Mouse (Mus musculus) kidney, embryonic 15.5 days (tissue): ENCODE measurements around the gene Ttll5. TPM values are rescaled to one million over a fixed set of nuclear protein-coding genes. Genes with fewer than 3 reads are reported as not detected.
A peak's percentile ranks its signal among the peaks of the same experiment; 100 is the strongest.

Source experiments
- ATAC-seq: fragments of 200-750 bp; cut with Nextera tagmentation; replicated peaks from 2 replicates; pipeline ENCODE4 v1.8.0; 2017; ENCODE audit warnings: moderate TSS enrichment; ENCODE audit not compliant: low FRiP score
- H3K27ac ChIP-seq: fragments of 300-500 bp; sonication (generic); 2 replicates; pipeline ENCODE4 v1.5.1; 2015; ENCODE audit warnings: mild to moderate bottlenecking, inconsistent platforms
- H3K27me3 ChIP-seq: fragments of 300-500 bp; sonication (generic); 2 replicates; pipeline ENCODE4 v1.6.1; 2015; ENCODE audit warnings: inconsistent platforms
- H3K36me3 ChIP-seq: fragments of 300-500 bp; sonication (generic); 2 replicates; pipeline ENCODE4 v1.6.1; 2015; ENCODE audit warnings: inconsistent platforms
- H3K4me1 ChIP-seq: fragments of 300-500 bp; sonication (generic); 2 replicates; pipeline ENCODE4 v1.6.1; 2015; ENCODE audit warnings: inconsistent platforms
- H3K4me2 ChIP-seq: fragments of 300-500 bp; sonication (generic); 2 replicates; pipeline ENCODE4 v1.6.1; 2015; ENCODE audit warnings: moderate library complexity, mild to moderate bottlenecking, inconsistent platforms
- H3K4me3 ChIP-seq: fragments of 300-500 bp; sonication (generic); replicated peaks from 2 replicates; pipeline ENCODE4 v1.5.1; 2015; ENCODE audit warnings: mild to moderate bottlenecking, inconsistent platforms
- H3K9ac ChIP-seq: fragments of 300-500 bp; sonication (generic); 2 replicates; pipeline ENCODE4 v1.6.1; 2015; ENCODE audit warnings: mild to moderate bottlenecking, inconsistent platforms
- H3K9me3 ChIP-seq: fragments of 300-500 bp; sonication (generic); replicated peaks from 2 replicates; pipeline ENCODE4 v1.6.1; 2016; ENCODE audit warnings: inconsistent platforms
- WGBS: fragments of 180-500 bp; shearing (Covaris S2); methylation state at CpG from one replicate; pipeline ENCODE4 v1.1.7; 2015; ENCODE audit warnings: mixed read lengths; 5-methylcytosine and 5-hydroxymethylcytosine counted together
- polyA plus RNA-seq: library from polyadenylated mRNA; unstranded; fragments of >200 nt; fragmentation: Nextera tagmentation; extraction: Ambion mirVana; gene quantifications from 2 replicates; pipeline ENCODE4 v1.2.1, GENCODE M21; 2015

The Ttll5 gene
- polyA plus RNA-seq, 1 experiment from 2014 or later, result 13.0 TPM

DNA sequence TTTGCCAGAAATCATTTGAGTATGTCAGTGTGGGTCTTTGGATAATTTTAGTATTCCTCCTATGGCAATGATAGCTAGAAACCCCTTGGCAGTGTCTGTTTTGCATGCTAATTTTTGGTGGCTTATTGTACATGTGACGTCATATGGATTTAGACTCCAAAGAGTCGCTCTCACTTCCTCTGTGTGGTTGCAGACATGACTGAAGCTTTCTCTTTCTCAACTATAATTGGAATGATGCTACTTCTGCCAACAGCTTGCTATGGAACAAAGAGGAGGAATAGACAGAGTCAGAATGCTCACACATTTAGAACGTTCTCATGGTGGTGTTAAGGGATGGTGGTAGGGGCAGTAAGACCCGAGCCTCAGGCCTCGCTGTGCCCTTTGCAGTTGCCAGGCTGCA, 155.5 kb downstream of the Ttll5 start:
- 80% methylated on average over 5 of the region's 5 CpGs for WGBS
- ATAC-seq, result no peak
- Histone ChIP-seq H3K36me3 (peaks cover 6% of the 10 kb centered on the region; the same call in 1 of the 2 replicates), H3K4me3 (no peak overlapping the region), H3K27ac (no peak overlapping the region), H3K9me3 (no peaks in the 10 kb centered on the region), H3K4me2 (no peak overlapping the region), H3K4me1 (0 out of 2 replicates have a peak, but pooled peaks cover under 1% of the 10 kb centered on the region), H3K9ac (no peak overlapping the region), H3K27me3 (no peaks in the 10 kb centered on the region)

DNA sequence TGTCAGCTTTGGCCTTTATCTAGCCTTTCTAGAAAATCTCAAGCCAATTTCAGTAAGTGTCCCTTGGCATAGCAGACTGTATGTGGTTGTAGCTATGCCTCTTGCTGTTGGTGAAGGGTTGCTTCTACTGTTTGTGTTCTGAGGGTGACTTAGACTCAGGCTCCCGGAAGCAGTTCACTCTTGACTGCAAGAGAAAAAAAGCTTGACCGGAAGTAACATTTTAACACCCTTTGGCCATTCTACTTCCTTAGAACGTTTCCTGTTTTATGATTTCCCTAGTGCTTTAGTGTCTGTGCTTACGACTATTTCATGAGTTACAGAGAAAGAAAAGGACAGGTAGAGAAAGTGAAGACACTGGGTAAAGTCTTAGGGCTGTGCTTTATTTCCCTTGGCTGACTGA, 161.1 kb downstream of the Ttll5 start:
- Histone ChIP-seq H3K27me3 (no peaks in the 10 kb centered on the region), H3K4me2 (no peak overlapping the region), H3K27ac (peak overlapping the region; percentile 70; the same call in 1 of the 2 replicates), H3K4me3 (no peak overlapping the region), H3K9ac (no peak overlapping the region), H3K4me1 (peaks cover 25% of the 10 kb centered on the region), H3K9me3 (no peaks in the 10 kb centered on the region), H3K36me3 (no peaks in the 10 kb centered on the region)
- WGBS, result 43% methylated on average over 4 of the region's 4 CpGs
- no peak for ATAC-seq

DNA sequence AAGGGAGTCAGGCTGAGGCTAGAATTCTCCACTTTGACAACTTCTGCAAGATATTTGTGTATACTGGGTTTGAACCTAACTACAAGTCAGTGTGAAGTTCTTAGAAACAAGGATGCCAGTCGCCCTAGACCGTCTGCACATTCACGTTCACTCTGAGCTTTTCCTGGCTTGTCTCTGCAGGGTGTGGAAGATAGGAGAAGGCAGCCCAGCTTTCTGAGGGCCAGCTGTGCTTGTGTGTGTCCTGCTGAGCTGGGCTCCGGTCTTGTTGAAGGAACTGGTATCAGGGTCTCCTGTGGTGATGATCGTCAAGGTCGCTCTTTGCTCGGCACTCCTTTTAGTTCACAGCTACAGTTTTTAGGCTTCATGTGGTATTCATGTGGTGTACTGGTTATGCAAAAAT, 161.6 kb downstream of the Ttll5 start:
- no peaks in the 10 kb centered on the region for H3K36me3 ChIP-seq
- no peak overlapping the region for H3K4me3 ChIP-seq
- H3K27me3 ChIP-seq, result no peaks in the 10 kb centered on the region
- H3K27ac ChIP-seq, result peak overlapping the region; percentile 70; the same call in 1 of the 2 replicates
- 63% methylated on average over 7 of the region's 7 CpGs for WGBS
- peaks cover 25% of the 10 kb centered on the region for H3K4me1 ChIP-seq
- H3K4me2 ChIP-seq, result no peak overlapping the region
- no peak for ATAC-seq
- no peaks in the 10 kb centered on the region for H3K9me3 ChIP-seq
- H3K9ac ChIP-seq, result no peak overlapping the region

DNA sequence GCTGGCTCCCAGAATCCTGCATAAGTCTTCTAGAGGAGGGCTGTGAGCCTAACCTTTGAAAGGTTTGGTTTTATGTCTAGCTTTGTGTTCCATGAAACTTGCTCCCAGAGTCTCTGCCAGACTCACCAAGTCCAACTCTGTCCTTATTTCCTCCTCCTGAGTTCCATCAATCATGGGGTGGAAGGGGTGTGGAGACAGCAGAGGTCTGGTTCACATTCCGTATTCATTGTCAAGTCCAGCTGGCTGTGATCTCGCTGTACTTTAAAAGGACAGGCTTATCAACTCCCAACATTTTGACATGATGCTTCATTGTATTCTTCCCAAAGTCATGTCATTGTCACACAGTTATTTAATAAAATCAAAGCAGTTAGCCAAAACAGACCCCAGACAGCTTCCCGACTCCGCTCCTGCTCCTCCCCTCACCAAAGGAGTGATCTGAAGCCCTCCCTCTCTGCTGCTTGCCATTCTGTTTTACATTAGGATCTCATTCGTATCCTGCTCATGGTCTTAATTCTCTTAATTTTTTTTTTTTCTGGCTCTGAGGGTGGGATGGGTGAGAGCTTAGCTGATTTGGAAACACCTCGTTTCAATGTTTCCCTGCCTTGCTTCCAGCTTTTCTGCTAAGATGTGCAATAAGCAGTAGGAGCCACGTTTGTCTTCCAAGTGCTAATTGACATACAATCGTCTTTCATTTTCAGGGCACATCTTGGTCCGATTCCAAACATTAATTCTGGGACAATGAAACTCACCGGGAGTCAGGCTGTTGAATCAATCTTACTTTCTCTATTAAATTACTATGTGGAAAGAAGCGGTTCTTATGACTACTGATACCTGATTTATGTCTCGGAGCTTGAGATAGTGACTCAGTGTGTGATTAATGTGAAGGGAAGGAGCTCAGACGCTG, 162.3 kb downstream of the Ttll5 start:
- Histone ChIP-seq H3K9ac (no peak overlapping the region), H3K27ac (peak overlapping the region; percentile 70), H3K9me3 (no peaks in the 10 kb centered on the region), H3K4me2 (peak overlapping the region; percentile 12; the same call in 1 of the 2 replicates), H3K4me1 (peaks cover 25% of the 10 kb centered on the region), H3K36me3 (no peaks in the 10 kb centered on the region), H3K4me3 (no peak overlapping the region), H3K27me3 (no peaks in the 10 kb centered on the region)
- WGBS, result 32% methylated on average over 13 of the region's 13 CpGs
- ATAC-seq, result no peak

DNA sequence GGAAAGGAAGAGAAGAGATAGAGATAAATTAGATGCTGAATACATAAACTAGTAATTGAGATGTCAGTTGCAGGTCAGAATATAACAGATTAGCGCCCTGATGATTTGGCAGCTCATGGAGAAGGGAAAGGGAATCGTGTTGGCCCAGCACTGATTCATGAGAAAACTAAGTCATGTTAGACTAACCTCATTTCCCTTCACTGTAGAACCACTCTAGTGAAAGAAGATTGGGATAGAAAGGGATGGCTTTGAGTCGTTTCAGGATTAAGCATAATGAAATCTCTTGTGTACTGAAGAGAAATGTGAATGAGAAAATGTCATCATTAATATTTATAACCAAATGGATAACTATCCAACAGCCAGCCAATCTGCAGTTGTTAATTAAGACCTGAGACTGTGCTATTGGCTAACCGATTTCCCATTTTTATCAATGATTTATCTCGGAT, 163.0 kb downstream of the Ttll5 start:
- Histone ChIP-seq H3K4me3 (no peak overlapping the region), H3K27ac (no peak overlapping the region), H3K36me3 (no peaks in the 10 kb centered on the region), H3K27me3 (no peaks in the 10 kb centered on the region), H3K9ac (no peak overlapping the region), H3K9me3 (no peaks in the 10 kb centered on the region), H3K4me1 (peaks cover 27% of the 10 kb centered on the region), H3K4me2 (no peak overlapping the region)
- ATAC-seq, result no peak
- WGBS, result 73% methylated on average over 5 of the region's 5 CpGs

DNA sequence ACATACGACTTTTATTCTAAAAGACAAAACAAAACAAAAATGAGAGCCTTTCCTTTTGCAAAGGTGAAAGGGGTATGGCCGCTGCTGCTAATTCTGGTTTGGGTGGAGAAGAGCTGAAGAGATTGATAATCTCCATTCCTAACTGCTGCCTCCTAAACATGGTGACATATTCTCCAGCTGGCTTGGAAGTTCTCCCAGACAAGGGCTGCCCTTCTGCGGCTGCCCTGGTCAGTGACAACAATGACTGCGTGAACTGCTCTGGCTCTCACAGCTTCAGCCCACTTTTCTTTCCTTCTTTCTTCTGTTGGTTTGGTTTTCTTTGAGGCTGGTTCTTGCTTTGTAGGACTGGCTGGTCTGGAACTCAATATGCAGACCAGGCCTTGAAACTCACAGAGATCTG, 163.7 kb downstream of the Ttll5 start:
- H3K27ac ChIP-seq, result no peak overlapping the region
- no peak for ATAC-seq

DNA sequence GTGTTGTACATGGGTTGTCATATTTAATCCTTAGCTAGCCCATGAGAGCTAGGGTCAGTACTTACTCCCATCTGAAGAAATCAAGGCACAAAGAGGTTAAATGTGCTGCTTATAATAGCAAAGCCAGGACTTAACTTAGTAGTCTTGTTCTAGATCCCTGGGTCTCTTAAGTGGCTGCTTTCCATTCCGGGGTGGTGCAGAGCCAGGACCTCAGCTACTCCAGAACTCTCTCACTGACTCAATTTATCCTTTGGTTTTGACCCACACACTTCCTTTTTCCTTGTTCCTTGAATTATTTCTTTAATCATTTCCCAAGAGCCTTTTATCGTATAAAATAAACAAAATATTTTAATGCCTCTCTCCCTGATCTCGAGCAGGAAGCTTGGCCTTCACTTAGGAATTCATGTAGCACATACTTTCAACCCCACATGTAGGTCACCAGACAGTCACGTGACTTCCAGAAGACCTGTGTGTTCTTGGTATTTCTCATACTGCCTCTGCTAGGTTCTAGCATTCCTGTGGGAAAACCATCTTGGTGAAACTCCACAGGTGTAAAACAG, 164.4 kb downstream of the Ttll5 start:
- H3K4me2 ChIP-seq, result no peak overlapping the region
- no peak overlapping the region for H3K4me3 ChIP-seq
- no peak overlapping the region for H3K27ac ChIP-seq
- no peak for ATAC-seq
- H3K9ac ChIP-seq, result no peak overlapping the region
- H3K27me3 ChIP-seq, result no peaks in the 10 kb centered on the region
- no peaks in the 10 kb centered on the region for H3K36me3 ChIP-seq
- H3K9me3 ChIP-seq, result no peaks in the 10 kb centered on the region
- WGBS, result 63% methylated on average over 4 of the region's 4 CpGs
- H3K4me1 ChIP-seq, result peaks cover 30% of the 10 kb centered on the region

More for the DNA sequence above, 163.7 kb downstream of the Ttll5 start:
- 85% methylated on average over 4 of the region's 4 CpGs for WGBS
- Histone ChIP-seq H3K27me3 (no peaks in the 10 kb centered on the region), H3K9ac (no peak overlapping the region), H3K36me3 (no peaks in the 10 kb centered on the region), H3K9me3 (no peaks in the 10 kb centered on the region), H3K4me2 (no peak overlapping the region), H3K4me1 (peaks cover 27% of the 10 kb centered on the region), H3K4me3 (no peak overlapping the region)

DNA sequence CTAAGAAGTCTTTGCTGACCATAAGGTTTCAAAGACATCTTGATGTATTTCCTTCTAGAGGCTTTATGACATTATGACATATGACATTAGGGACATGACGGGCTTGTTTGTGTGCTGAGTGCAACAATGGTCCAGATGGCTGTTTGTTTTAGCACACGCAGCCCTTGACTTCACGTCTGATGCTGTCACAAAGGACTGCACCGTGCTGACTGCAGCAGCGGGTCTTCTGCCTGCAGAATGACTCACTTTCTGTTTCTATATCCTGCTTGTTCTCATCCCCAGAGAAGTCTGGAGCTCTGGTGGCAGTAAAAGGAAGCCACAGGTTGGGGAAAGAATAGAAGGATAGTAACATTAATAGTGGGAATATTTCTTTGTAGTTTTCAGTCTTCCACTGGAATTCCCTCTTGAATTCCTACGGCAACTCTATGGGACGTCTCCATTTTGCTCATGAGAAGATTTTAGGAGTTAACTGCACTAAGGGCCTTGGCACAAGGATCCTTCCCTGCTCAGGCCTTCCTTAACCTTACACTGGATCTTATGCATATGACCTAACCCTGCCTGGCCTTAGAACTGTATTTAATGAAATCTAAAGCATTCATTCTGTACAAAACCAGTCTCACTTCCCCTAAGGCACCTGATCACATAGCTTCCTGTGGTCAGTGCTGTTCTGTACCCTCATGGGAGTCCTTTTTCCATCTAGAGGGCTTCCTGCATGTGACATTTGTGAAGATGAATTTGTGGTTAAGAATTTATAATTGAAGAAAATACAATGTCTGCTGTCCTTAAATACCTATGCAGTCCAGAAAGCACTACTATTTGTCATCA, 167.8 kb downstream of the Ttll5 start:
- Histone ChIP-seq H3K4me2 (no peak overlapping the region), H3K27me3 (no peaks in the 10 kb centered on the region), H3K9me3 (no peaks in the 10 kb centered on the region), H3K36me3 (no peaks in the 10 kb centered on the region; the same call in 1 of the 2 replicates), H3K4me3 (no peak overlapping the region), H3K9ac (no peak overlapping the region), H3K4me1 (peaks cover 12% of the 10 kb centered on the region; the same call in 1 of the 2 replicates), H3K27ac (no peak overlapping the region)
- no peak for ATAC-seq
- 51% methylated on average over 7 of the region's 7 CpGs for WGBS

DNA sequence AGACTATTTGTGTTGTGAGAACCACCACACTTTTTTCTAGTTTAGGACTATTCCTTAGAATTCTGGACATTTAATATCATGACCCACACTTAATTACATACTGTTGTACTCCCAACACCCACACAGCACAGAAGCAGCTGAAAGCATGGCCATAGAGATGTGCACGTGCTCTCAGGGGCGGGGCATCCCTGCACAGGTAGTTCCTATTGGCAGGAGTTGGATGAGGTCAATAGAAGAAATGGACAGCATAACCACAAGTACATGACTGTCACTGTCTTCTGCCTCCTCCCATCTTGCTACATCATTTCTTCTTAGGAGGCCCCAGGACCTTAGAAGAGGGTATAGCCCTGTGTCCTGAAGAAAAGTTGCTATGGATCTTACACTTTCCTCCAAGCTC, 168.4 kb downstream of the Ttll5 start:
- WGBS, result 93% methylated on average over 2 of the region's 2 CpGs
- H3K9ac ChIP-seq, result no peak overlapping the region
- no peaks in the 10 kb centered on the region for H3K9me3 ChIP-seq
- H3K27ac ChIP-seq, result no peak overlapping the region
- no peak overlapping the region for H3K4me3 ChIP-seq
- H3K4me2 ChIP-seq, result no peak overlapping the region
- ATAC-seq, result no peak
- H3K36me3 ChIP-seq, result no peaks in the 10 kb centered on the region; the same call in 1 of the 2 replicates
- H3K4me1 ChIP-seq, result 0 out of 2 replicates have a peak, but pooled peaks cover 10% of the 10 kb centered on the region
- H3K27me3 ChIP-seq, result no peaks in the 10 kb centered on the region

DNA sequence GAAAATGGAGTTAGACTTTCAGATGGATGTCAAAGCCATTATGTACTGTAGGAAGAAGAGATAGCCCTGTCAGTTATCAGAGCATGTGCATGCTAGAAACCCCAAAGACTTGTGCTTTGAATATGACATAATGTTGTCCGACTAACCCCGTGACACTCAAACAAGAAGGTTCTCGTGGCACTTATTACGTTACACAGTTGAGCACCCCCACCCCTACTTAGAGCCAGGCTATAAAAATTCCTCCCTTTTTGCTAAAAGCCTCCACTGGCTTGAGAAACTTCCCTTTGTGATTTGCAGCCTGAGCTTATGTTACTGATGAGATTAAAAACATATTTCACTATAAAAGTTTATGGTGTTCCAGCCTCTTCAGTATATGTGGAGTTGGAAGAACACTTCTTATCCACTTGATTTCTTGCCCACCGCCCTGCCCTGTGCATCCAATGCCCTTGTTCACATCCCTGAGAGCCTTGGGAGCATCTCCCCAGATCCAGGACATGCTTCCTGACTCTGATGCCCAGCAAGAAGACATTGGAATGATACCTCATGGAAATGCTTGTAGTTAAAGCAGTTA, 169.4 kb downstream of the Ttll5 start:
- no peak overlapping the region for H3K4me3 ChIP-seq
- ATAC-seq, result no peak
- WGBS, result 38% methylated on average over 5 of the region's 5 CpGs
- no peaks in the 10 kb centered on the region; the same call in 1 of the 2 replicates for H3K36me3 ChIP-seq
- no peaks in the 10 kb centered on the region for H3K27me3 ChIP-seq
- H3K4me1 ChIP-seq, result 0 out of 2 replicates have a peak, but pooled peaks cover 10% of the 10 kb centered on the region
- no peak overlapping the region for H3K9ac ChIP-seq
- H3K27ac ChIP-seq, result no peak overlapping the region
- no peaks in the 10 kb centered on the region for H3K9me3 ChIP-seq
- H3K4me2 ChIP-seq, result no peak overlapping the region

DNA sequence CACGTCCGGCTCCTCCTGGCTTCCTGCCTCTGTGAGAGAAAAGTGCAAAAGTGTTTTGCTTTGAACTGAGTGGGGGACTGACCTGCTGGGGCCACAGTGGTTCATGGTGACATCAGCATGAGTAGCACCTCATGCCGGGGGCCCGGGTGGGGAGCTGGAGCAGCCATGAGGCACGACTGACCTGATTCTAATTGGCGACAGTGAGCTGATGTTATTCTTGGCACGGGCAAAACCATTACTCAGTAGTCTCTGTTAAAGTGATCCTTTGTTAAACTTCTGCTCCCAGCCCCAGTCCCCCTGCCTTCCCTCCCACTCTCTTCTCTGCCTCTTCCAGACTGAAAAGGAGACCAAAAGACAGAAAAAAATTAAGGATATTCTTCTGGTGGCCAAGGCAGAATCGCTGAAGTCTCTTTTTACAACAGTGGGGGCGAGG, 176.2 kb downstream of the Ttll5 start:
- Histone ChIP-seq H3K4me2 (peak overlapping the region; percentile 35), H3K4me3 (no peak overlapping the region), H3K27me3 (no peaks in the 10 kb centered on the region), H3K9ac (no peak overlapping the region), H3K4me1 (peaks cover 22% of the 10 kb centered on the region), H3K27ac (peak overlapping the region; percentile 95), H3K9me3 (no peaks in the 10 kb centered on the region), H3K36me3 (no peaks in the 10 kb centered on the region; the same call in 1 of the 2 replicates)
- ATAC-seq, result peak; percentile 87
- 11% methylated on average over 9 of the region's 9 CpGs for WGBS
